Mouse (Mus musculus) skeletal muscle tissue, postnatal 0 days (tissue): Measurements from ENCODE around the gene Tspyl2. TPM values are rescaled to one million over a fixed set of nuclear protein-coding genes. Genes with fewer than 3 reads are reported as not detected.

Experiments
- polyA plus RNA-seq: library from polyadenylated mRNA; unstranded; fragments of >200 nt; fragmentation: Nextera tagmentation; extraction: Ambion mirVana; gene quantifications from 2 replicates; pipeline ENCODE4 v1.2.1, GENCODE M21; 2015

Gene Tspyl2
- 13.0 and 13.1 TPM in 2 replicates for polyA plus RNA-seq

GRCm38 (mm10) chrX:152342358-152342901 is at the start of gene Tspyl2:
Gene Tspyl2 (minus strand): TSS chrX:152342425.

GRCm38 (mm10) chrX:152368397-152369273 is 26.4 kb upstream of the Tspyl2 start, which contains the start of gene Gpr173:
Gene Gpr173 (minus strand): TSS chrX:152368704.

GRCm38 (mm10) chrX:152326996-152327688 is 15.1 kb downstream of the Tspyl2 start, which contains the start of gene Kantr:
Gene Kantr (minus strand): TSS chrX:152327495.

Other genes with a start within 250 kb of the Tspyl2 start
- 11.1 TPM in 2 replicates for gene Iqsec2, start 198.2 kb downstream of the Tspyl2 start, polyA plus RNA-seq
- gene Kdm5c, start 109.4 kb downstream of the Tspyl2 start, polyA plus RNA-seq = 9.4 and 9.6 TPM in 2 replicates
- gene Kantr, start 14.9 kb downstream of the Tspyl2 start, polyA plus RNA-seq = 3.4 and 3.5 TPM in 2 replicates
- 1.1 and 1.6 TPM in 2 replicates for gene Gpr173, start 26.3 kb upstream of the Tspyl2 start, polyA plus RNA-seq
- not detected in 2 replicates for gene Cldn34a, start 220.9 kb upstream of the Tspyl2 start, polyA plus RNA-seq